Mouse (Mus musculus) left cerebral cortex, postnatal 14 days (tissue): ENCODE measurements around the gene Vps26a. TPM values are rescaled to one million over a fixed set of nuclear protein-coding genes. Genes with fewer than 3 reads are reported as not detected.

Experiments used
- DNase-seq, 2 experiments: peaks; one replicate each; pipeline ENCODE4 v3.0.0; 2021 to 2022; ENCODE audit warnings: low spot score in 2 of 2, mixed read lengths in 1 of 2
- intact Hi-C: fragments of 180-260 bp; cut with DNase I; formaldehyde crosslinking; loops from one replicate; pipeline ENCODE4 v1.15.1; 2025
- total RNA-seq, 2 experiments: library from RNA; stranded (reverse); gene quantifications; 2 replicates each; pipeline ENCODE4 v1.2.3; 2021

The Vps26a gene
- total RNA-seq, 2 experiments from 2014 or later, result 45.5 to 46.5 TPM

DNA sequence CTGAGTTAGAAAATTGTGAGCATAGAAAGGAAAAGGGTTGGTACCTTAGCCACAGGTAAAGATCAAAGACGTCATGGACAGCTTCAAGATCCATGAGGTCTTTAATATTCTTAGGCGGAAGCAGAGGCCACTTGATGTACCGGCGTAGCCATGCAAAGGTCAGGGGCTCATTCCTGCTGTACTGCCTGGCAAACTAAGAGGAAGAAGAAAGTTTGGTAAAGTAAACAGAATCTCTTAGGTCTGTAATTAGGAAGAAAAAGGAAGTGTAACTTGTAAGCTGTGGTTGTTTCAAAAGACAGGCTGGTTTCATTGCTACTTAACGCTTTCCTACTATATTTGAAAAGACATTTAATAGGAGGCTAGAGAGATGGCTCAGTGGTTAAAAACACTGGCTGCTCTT, 56.2 kb downstream of the Vps26a start:
- intact Hi-C loops, result loop anchor here (10.0 kb wide), 1 partner anchor 324 kb away; no protein-coding TSS in a partner anchor
- DNase-seq, result no peak

DNA sequence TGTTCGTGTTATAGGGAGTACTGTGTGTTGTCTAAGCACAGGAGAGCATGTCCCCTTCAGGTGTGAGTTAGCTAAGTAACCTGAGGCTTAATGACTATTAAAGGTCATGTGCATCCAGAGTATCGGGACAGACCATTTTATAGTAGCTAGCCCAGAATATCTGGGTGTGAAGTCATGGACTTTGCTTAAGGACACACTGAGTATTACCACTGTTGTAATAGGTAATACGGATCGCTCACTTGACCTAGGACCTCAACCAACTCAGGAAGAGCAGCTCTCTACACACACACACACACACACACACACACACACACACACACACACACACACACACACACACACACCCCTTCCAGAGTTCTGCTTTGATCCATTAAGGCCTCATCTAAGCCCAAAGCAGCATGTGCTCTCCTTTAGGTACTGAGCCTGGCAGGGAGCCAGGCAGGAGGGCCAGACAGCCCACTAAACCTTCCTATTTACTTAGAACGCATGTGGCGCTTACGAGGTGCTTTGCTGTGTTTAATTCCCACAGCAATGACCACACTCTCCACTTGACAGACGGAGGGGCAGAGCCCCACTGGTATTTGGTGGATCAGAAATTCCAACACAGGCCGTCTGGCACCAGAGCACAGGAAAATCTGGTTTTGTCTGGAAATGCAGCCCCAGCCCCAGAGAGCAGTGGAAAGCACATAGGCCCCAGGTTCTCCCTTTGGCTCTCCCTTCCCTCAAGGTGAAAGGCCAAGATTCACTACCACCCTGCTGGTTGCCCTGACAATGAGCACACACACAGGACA, 61.3 kb downstream of the Vps26a start:
- DNase-seq, result no peak
- intact Hi-C loops, result no loop called here

DNA sequence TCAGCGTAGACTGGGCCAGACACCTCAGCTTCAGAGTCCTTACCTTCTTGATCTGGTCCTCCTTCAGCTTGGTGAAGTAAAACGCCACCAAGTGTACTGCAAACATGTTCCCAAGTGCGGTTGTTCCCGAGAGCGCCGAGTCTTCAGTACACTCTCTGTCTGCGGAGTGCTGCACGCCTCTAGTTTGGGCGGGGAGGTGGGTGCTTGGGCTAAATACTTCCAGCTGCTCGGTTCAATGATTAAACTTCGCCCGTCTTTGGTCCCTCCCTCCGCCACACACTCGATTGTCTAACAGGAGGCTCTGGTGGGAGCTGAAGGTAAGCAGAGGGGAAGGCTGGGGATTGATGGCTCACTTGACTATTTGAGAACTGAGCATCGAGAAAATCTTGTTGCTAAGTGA, 64.3 kb downstream of the Vps26a start, which contains the start of gene Hkdc1:
Gene Hkdc1 (minus strand): TSS at position 237 of the 400 bp plus-strand sequence.
- intact Hi-C loops, result no loop called here
- no peak for DNase-seq

DNA sequence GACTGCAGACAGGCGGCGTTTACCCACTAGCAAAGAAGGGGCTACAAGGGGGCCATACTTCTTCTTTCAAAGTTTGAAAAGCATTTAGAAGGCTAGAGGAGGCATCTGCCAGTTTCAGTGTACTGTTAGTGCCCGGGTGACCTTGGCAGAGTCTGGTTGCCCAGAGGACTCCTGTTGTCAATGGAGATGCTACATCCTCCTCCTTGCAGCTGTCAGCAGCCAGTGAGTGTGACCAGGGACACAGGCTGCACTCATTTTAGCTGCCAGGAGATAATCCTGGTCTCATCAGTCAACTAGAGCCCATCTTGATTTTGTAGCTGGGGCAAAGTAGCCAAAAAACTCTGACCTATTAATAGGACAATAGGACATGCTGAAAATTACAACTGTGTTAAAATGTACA, 65.5 kb downstream of the Vps26a start:
- intact Hi-C loops, result no loop called here
- no peak for DNase-seq

DNA sequence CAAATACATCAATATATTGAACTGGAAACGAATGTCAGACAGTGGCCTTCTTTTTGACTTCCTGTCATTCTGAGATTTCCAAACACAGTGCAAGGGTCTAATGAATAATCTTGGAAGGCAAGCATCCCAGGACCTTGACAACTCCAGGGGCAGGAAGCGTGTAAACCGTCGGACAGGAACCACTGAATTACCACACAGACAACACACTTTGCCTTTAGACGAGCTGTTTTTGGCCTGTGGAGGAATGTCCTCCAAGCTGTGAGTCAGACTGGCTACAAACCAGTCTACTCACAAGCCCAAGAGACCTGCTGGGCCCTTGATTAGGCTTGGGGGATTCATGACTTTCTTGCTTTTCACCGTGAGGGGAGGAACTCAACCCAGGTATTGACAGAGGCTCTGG, 66.2 kb downstream of the Vps26a start:
- intact Hi-C loops, result no loop called here
- DNase-seq, result no peak

DNA sequence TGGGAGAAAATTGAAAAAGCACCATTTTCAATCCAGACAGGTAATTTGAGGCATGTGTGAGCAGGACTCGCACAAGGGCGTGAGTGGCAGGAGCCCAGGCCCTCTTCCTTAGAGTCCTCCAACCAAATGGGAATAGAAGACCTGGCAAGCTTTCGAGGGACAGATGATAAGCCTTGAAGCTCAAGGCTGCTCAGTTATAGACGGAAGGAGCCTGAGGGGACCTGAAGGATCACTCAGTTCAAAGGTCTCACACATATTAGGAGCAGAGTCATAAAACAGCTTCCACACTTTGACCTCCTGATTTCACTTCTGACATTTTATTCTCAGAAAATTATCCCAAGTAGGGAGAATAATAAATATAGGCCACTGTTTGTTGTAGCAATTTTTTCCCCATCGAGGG, 67.2 kb downstream of the Vps26a start:
- intact Hi-C loops, result no loop called here
- no peak for DNase-seq

DNA sequence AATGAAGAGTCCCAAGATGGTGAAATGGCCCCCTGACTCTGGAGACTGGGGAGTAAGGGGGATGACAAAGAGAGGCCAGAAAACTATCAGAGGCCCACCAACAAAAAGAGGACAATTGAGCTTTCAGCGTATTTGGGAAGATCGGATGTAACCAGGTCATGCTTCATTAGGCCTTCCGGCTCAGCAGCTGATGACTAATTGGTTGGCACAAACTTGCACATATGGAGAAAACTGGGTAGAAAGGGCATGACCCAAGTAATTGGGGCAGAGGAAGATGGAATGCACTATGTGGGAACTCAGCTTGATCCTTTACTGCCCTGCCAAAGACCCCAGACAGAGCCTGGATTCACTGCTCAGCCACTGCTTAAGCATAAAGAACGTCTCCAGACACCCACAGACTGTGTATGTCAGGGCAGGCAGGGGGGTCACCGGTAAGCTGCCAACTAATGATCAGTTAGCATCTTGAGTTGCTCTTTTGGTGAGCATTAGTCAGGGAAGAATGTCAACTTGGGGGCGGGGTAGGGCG, 67.7 kb downstream of the Vps26a start:
- no peak for DNase-seq
- intact Hi-C loops, result no loop called here

DNA sequence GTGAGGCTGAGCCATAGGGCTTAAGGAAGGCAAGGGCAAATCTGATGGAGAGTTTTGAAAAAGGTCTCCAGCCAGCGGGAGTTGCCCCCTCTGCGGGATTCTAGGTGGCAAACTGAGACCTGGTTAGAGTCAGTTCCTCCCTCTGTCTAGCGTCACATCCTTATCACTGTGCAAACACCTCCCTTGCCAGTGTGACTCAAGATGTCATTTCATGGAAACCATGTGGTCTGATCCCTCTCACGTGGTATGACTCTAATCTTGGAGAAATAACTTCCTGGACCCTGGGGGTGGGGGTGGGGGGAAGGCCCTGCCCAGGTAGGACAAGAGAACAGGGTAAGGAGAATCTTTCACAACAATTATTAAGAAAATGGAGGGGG, 73.0 kb downstream of the Vps26a start:
- no peak for DNase-seq
- intact Hi-C loops, result no loop called here

DNA sequence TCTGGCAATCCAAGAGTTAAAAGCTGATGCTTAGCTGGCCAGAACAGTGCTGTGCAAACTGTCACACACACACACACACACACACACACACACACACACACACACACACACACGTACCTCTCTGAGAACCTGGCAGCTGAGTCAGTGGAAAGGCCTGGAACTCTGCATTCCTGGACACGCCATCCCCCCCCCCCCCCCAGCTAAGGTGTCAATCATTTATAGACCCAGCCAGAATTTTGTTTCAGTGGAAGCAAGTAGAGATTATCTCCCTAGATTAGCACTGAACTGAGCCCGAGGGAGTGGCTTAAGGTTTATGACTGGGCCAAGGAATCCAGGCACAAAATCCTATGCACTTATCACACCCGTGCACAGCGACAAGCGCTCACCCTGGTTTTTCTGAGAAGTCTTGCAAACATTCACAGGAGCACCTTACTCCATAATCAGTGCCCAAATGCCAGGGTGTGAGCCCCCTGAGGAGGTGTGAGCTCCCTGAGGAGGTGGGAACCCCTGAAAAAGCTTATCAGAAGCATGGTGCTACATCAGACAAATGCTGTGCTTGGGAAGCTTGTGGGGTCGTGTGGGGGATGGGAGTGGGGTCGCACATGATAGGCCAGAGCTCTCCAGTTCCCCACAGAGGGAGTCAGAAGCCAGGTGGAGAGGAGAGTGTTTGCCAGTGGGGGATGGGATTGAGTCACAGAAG, 73.5 kb downstream of the Vps26a start:
- peak in 1 of 2 experiments; percentile 42 for DNase-seq
- intact Hi-C loops, result no loop called here

DNA sequence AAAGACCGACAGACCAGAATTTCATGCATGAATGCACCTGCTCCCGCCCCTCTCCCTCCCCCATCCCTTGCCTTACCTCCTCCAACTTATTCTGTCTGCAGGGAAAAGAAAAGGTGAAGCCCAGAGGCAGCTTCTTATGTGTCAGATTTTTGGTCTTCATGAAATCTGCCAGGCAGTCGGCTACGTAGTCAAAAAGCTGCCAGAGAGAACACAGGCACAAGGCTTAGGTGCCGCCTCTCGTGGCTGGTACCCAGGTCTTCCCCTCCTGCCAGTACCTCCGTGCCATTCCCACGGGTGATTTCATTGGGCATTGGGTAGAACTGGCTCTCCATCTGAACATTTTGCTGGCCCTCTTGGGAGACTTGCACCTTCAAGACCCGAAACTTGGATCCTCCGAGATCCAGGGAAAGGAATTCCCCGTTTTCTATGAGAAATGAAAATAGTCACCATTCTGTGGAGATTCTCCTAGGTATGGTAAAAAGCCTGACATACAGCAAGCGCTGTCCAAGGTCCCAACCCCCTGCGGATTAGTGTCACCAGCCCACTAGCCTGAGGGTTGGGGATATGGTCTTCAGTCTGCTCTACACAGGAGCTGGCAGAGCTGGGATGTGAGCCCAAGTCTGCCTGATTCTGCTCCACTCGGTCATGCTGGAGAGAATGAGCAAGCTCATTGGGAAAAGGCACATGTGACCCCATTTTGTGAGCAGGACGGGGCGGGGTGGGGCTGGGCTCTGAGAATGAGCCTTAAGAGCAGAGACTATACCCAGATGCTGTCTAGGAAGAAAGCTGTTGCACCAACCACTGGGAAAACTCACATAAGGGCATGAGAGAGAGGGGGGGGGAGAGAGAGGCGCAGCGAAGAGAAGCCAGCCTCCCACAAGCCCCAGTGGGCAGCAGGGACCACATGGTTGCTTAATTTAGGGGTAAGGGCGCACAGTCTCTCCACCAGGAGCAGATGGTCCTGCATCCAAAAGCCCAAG, 74.9 kb downstream of the Vps26a start:
- intact Hi-C loops, result loop anchor here (1.0 kb wide), 1 partner anchor 136 kb away; no protein-coding TSS in a partner anchor
- peak in 1 of 2 experiments; percentile 46 for DNase-seq

DNA sequence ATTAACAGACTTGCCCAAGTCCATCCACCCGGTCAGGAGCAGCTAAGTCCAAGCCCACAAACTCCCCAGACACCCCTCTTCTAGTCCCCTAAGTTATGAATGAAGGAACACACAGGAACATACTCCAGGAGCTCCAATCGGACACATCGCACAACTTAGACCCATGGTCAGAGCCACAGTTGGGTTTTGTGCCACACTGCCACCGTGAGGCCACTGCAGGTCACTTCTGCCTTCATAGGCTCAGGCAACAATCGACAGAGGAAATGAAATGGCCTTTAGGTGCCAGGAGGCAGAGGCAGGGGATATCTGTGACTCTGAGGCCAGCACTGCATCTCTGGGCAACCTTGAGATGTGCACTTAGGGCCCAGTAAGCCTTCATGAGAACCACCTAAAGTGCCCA, 75.7 kb downstream of the Vps26a start:
- DNase-seq, result peak; percentile 79 to 81
- intact Hi-C loops, result loop anchor here (1.0 kb wide), 1 partner anchor 136 kb away; no protein-coding TSS in a partner anchor

Other genes starting within 250 kb of the Vps26a start
- under 1 TPM; 0.15 to 0.19 TPM for gene Tacr2, start 234.4 kb downstream of the Vps26a start, total RNA-seq
- gene Hk1, start 106.9 kb downstream of the Vps26a start, total RNA-seq, result 100 to 1,000 TPM; 321 to 322 TPM
- gene Hkdc1, start 64.3 kb downstream of the Vps26a start, total RNA-seq, result 10 to 100 TPM; 12.5 to 15.3 TPM
- gene 4930507D05Rik, start 37.3 kb downstream of the Vps26a start, total RNA-seq, result 1 to 10 TPM; 2.2 to 3.1 TPM
- gene Supv3l1, start 37.1 kb downstream of the Vps26a start, total RNA-seq, result 10 to 100 TPM; 22.6 to 23.2 TPM
- gene Srgn, start 40.6 kb upstream of the Vps26a start, total RNA-seq, result 10 to 100 TPM in 1 of 2 experiments, 1 to 10 TPM in 1; 9.7 to 11.1 TPM
- 100 to 1,000 TPM; 167 to 172 TPM for gene Kif1bp, start 91.7 kb upstream of the Vps26a start, total RNA-seq
- 10 to 100 TPM; 23.6 to 24.0 TPM for gene Ddx21, start 115.5 kb upstream of the Vps26a start, total RNA-seq
- 10 to 100 TPM; 83.6 to 83.7 TPM for gene Ddx50, start 164.4 kb upstream of the Vps26a start, total RNA-seq
- 1 to 10 TPM; 4.4 to 4.8 TPM for gene Stox1, start 239.3 kb upstream of the Vps26a start, total RNA-seq